Mouse (Mus musculus): Measurements from ENCODE around the gene Gm38119.

DNA sequence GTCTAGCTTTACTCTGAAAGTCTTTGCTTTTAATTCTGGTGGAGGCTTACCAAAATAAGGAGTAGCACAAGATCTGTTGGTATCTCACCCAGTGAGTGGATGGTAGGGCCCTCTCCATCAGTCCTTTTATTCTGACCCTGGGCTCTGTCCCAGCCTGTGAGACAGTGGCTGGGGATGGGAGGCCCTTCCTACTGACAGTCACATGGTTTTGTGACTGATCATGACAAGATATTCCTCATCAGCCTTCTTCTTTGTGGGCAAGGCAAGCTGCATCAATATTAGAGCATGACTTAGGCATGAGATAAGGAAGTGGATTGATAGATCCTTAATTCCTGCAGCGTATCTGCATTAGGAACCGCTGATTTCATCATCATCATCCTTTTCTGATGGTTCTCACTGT is 29.9 kb downstream of the Gm38119 start, which contains the start of gene Lce1e:
- TF ChIP-seq POLR2A (IDR thresholded peaks at IDR 0.05; ENCODE audit: low read depth, low read length) (no peak), CTCF (IDR thresholded peaks at IDR 0.05; ENCODE audit: borderline replicate concordance, insufficient read depth, low read length) (no peak)

All from embryonic fibroblast, embryonic 13.5 days (primary cell).